In the genomic region with DNA sequence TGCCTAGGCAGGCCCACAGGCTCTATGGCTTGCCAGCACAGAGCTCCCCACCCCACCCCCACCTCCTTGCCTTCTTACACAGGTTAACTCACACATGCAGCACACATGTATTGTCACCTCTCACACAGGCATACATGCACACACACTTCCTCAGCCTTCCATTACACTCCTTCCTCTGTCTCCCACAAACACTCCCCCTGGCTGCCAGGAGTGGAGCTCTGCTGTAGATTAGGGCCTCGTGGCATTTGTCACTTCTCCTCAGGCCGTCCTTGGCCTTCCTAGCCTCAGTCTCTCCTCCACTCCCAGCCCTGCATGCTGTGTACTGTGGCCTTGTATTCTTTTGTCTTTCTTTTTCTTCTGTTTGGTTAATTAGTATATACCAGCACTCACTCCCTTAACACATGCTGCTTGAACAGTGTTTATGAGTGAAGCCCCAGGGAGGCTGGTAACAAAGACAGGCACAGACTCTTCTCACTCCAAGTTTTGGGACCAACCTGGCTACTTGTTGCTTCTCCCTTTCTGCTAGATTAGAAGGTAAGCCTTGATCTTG, we compare ENCODE assay signal across 11 mouse cellular contexts. TPM values are rescaled to one million over a fixed set of nuclear protein-coding genes. Genes with fewer than 3 reads are reported as not detected.
A peak's percentile ranks its signal among the peaks of the same experiment; 100 is the strongest.
DNase-seq lines count a peak whose midpoint lies in the region; ATAC-seq and TF ChIP-seq lines count a peak whose summit lies in the region.
"Had no signal": no experiment of that assay in that cellular context is flagged by ENCODE, and none has a peak within 500 bp of the region (broad histone marks: within the 10 kb centered on the region; RNA-seq: fewer than 3 reads in every experiment).

No protein-coding gene starts in this region.

- H3K9me3 ChIP-seq in heart, embryonic 10.5 days: no peaks in the 10 kb centered on the region
- no peaks in the 10 kb centered on the region for H3K9me3 ChIP-seq in liver, embryonic 13.5 days (replicated peaks)
- no peaks in the 10 kb centered on the region for H3K9me3 ChIP-seq in liver, embryonic 12.5 days (replicated peaks)
- H3K9me3 ChIP-seq in forebrain, embryonic 14.5 days (replicated peaks; ENCODE audit: control insufficient read depth, low read length): no peaks in the 10 kb centered on the region
- H3K9me3 ChIP-seq: G1E; midbrain, embryonic 12.5 days had no signal

- H3K27me3 ChIP-seq in heart, embryonic 10.5 days (ENCODE audit: insufficient read depth, poor library complexity, severe bottlenecking): no peaks in the 10 kb centered on the region
- H3K27me3 ChIP-seq in liver, embryonic 13.5 days: no peaks in the 10 kb centered on the region
- H3K27me3 ChIP-seq in liver, embryonic 12.5 days (replicated peaks): no peaks in the 10 kb centered on the region
- H3K27me3 ChIP-seq in forebrain, embryonic 14.5 days (replicated peaks; ENCODE audit: control insufficient read depth, insufficient read depth, low read length): no peaks in the 10 kb centered on the region

- no peak overlapping the region for H3K4me2 ChIP-seq in liver, embryonic 13.5 days
- H3K4me2 ChIP-seq in liver, embryonic 12.5 days: no peak overlapping the region
- no peak overlapping the region for H3K4me2 ChIP-seq in forebrain, embryonic 14.5 days (ENCODE audit: low read length)
- H3K4me2 ChIP-seq: midbrain, embryonic 12.5 days had no signal

- H3K27ac ChIP-seq in heart, embryonic 10.5 days: peak overlapping the region; percentile 87
- 0 out of 2 replicates have a peak overlapping the region, but pooled peaks have one; percentile 8 for H3K27ac ChIP-seq in liver, embryonic 13.5 days
- H3K27ac ChIP-seq in liver, embryonic 12.5 days: no peak overlapping the region
- 0 out of 2 replicates have a peak overlapping the region, but pooled peaks have one; percentile 15 for H3K27ac ChIP-seq in forebrain, embryonic 14.5 days (ENCODE audit: low read depth, low read length)
- H3K27ac ChIP-seq in olfactory bulb, adult 2 months (ENCODE audit: insufficient read depth, low read depth, low read length): no peak overlapping the region; the same call in 1 of the 2 replicates
- H3K27ac ChIP-seq: midbrain, embryonic 12.5 days had no signal

- no peak for TF ChIP-seq POLR2A in olfactory bulb, adult 2 months (IDR thresholded peaks at IDR 0.05; ENCODE audit: insufficient read depth, low read depth, low read length)

- DNase-seq in heart, embryonic 10.5 days (ENCODE audit: low spot score): no peak
- no peak for DNase-seq in heart, adult 11 months
- no peak for DNase-seq in liver, embryonic 13.5 days
- DNase-seq in forebrain, embryonic 14.5 days (ENCODE audit: low spot score): no peak
- no peak for DNase-seq in cerebellum, postnatal 25 days
- DNase-seq in frontal cortex, postnatal 10 days (ENCODE audit: low spot score in 2 of 2): no peak
- DNase-seq: spleen, adult 18-20 months had no signal

- H3K4me3 ChIP-seq in heart, embryonic 10.5 days: no peak overlapping the region
- no peak overlapping the region for H3K4me3 ChIP-seq in liver, embryonic 13.5 days (replicated peaks)
- H3K4me3 ChIP-seq in liver, embryonic 12.5 days: no peak overlapping the region
- no peak overlapping the region for H3K4me3 ChIP-seq in forebrain, embryonic 14.5 days (ENCODE audit: low read depth, low read length)
- H3K4me3 ChIP-seq in olfactory bulb, adult 2 months (ENCODE audit: insufficient read depth, low read depth, low read length): no peak overlapping the region
- H3K4me3 ChIP-seq: midbrain, embryonic 12.5 days had no signal

- ATAC-seq in liver, embryonic 13.5 days (ENCODE audit: low read depth): no peak
- ATAC-seq in liver, embryonic 12.5 days: no peak
- ATAC-seq in forebrain, embryonic 14.5 days: no peak

- 0 out of 2 replicates have a peak, but pooled peaks have one; percentile 15 for TF ChIP-seq CTCF in olfactory bulb, adult 2 months (IDR thresholded peaks at IDR 0.05; ENCODE audit: insufficient read depth, low read depth, low read length)

- H3K4me1 ChIP-seq in heart, embryonic 10.5 days: peaks cover 86% of the 10 kb centered on the region
- peaks cover 77% of the 10 kb centered on the region for H3K4me1 ChIP-seq in liver, embryonic 13.5 days (replicated peaks)
- peaks cover 76% of the 10 kb centered on the region for H3K4me1 ChIP-seq in liver, embryonic 12.5 days
- H3K4me1 ChIP-seq in forebrain, embryonic 14.5 days (ENCODE audit: control insufficient read depth, insufficient read depth, low read length): peaks cover 50% of the 10 kb centered on the region
- H3K4me1 ChIP-seq in olfactory bulb, adult 2 months (ENCODE audit: control insufficient read depth, insufficient read depth, low read length): peaks cover 54% of the 10 kb centered on the region

- H3K36me3 ChIP-seq in heart, embryonic 10.5 days: peaks cover 25% of the 10 kb centered on the region
- H3K36me3 ChIP-seq in liver, embryonic 13.5 days: no peaks in the 10 kb centered on the region
- 0 out of 2 replicates have a peak, but pooled peaks cover 8% of the 10 kb centered on the region for H3K36me3 ChIP-seq in liver, embryonic 12.5 days
- peaks cover 8% of the 10 kb centered on the region; the same call in 1 of the 2 replicates for H3K36me3 ChIP-seq in forebrain, embryonic 14.5 days (ENCODE audit: control insufficient read depth, insufficient read depth, low read length)
- H3K36me3 ChIP-seq: midbrain, embryonic 12.5 days had no signal

- WGBS in heart, embryonic 10.5 days: 9% methylated on average over 2 of the region's 2 CpGs
- WGBS in liver, embryonic 13.5 days (ENCODE audit: insufficient replicate concordance): 24% methylated on average over 2 of the region's 2 CpGs
- WGBS in liver, embryonic 12.5 days (ENCODE audit: insufficient replicate concordance): 25% methylated on average over 2 of the region's 2 CpGs
- WGBS in forebrain, embryonic 14.5 days: 15% methylated on average over 2 of the region's 2 CpGs
- WGBS in olfactory bulb, adult 2 months: 18% methylated on average over 2 of the region's 2 CpGs

- no peak overlapping the region for H3K9ac ChIP-seq in liver, embryonic 13.5 days
- H3K9ac ChIP-seq in liver, embryonic 12.5 days: no peak overlapping the region
- no peak overlapping the region for H3K9ac ChIP-seq in forebrain, embryonic 14.5 days (ENCODE audit: low read length)
- H3K9ac ChIP-seq: midbrain, embryonic 12.5 days had no signal

RNA-seq across cellular contexts. Expression of a gene that starts 15.8 kb away (rescaled TPM):
- polyA plus RNA-seq in heart, embryonic 10.5 days (2016; fragmentation: Nextera tagmentation; extraction: Ambion mirVana): 8.4 and 12.2 TPM in 2 replicates
- 1.3 and 1.4 TPM in 2 replicates for polyA plus RNA-seq in liver, embryonic 13.5 days (2015; fragmentation: Nextera tagmentation; extraction: Ambion mirVana)
- 2.9 and 3.2 TPM in 2 replicates for polyA plus RNA-seq in liver, embryonic 12.5 days (2016; fragmentation: Nextera tagmentation; extraction: Ambion mirVana)
- 8.6 and 12.2 TPM in 2 replicates for polyA plus RNA-seq in forebrain, embryonic 14.5 days (2014; fragmentation: Nextera tagmentation; extraction: Ambion mirVana)
- polyA plus RNA-seq in olfactory bulb, adult 2 months (2012; ENCODE audit: insufficient read depth, insufficient read length, low replicate concordance, missing spikeins): not detected in 2 replicates

RNA-seq across cellular contexts. Expression of a gene that starts 53.0 kb away (rescaled TPM):
- 0.36 and 0.43 TPM in 2 replicates for polyA plus RNA-seq in heart, embryonic 10.5 days (2016; fragmentation: Nextera tagmentation; extraction: Ambion mirVana)
- 0.47 and 0.65 TPM in 2 replicates for polyA plus RNA-seq in liver, embryonic 13.5 days (2015; fragmentation: Nextera tagmentation; extraction: Ambion mirVana)
- polyA plus RNA-seq in liver, embryonic 12.5 days (2016; fragmentation: Nextera tagmentation; extraction: Ambion mirVana): 0.60 and 0.73 TPM in 2 replicates
- polyA plus RNA-seq in forebrain, embryonic 14.5 days (2014; fragmentation: Nextera tagmentation; extraction: Ambion mirVana): 0.23 TPM in 1 of 2 replicates, not detected in the other
- polyA plus RNA-seq in olfactory bulb, adult 2 months (2012; ENCODE audit: insufficient read depth, insufficient read length, low replicate concordance, missing spikeins): not detected in 2 replicates
- polyA plus RNA-seq: G1E had no signal

Comparison
In these comparisons a context has a peak if more than half of its experiments do, and no peak if none do; other contexts are left out.
1. H3K27ac ChIP-seq: peak in heart, embryonic 10.5 days (single experiment), liver, embryonic 13.5 days (single experiment) and forebrain, embryonic 14.5 days (single experiment); none in liver, embryonic 12.5 days (single experiment) and olfactory bulb, adult 2 months (single experiment).